Mouse (Mus musculus) testis, postnatal 14 days (tissue): Measurements from ENCODE around the gene Scyl3.

Source experiments
- DNase-seq: peaks from one replicate; pipeline ENCODE4 v3.0.0; 2021; ENCODE audit warnings: low spot score

Scyl3 gene

DNA sequence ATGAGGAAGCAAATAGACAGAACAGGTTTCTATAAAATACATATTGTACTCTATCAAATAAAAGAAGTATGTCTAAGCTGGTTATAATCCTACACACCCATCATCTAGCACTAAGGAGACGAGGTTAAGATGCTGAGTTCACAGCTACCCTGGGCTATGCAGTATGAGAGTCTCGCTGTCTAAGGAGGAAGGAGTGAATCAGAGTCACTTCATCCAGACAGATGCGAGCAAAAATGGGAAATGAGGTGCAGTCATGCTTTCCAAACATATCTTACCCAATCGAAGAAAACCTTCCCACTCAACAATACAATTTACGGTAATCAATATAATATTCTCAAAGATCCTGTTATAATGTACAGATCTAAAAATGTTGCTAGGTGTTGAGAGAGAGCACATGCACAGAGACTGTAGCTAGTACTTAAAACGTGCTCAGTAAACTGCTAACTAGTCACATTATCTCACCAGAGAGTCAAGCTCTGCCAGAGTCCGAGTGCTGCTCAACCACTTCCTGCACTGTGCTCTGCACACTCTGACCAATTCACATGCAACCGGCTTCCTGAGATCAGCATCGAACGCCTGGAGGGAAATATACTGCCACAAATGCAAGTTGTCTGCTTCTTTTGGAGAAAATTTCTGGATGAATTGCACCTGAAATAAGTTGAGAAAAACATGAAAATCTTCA, 35.2 kb downstream of the Scyl3 start:
- DNase-seq, result no peak

DNA sequence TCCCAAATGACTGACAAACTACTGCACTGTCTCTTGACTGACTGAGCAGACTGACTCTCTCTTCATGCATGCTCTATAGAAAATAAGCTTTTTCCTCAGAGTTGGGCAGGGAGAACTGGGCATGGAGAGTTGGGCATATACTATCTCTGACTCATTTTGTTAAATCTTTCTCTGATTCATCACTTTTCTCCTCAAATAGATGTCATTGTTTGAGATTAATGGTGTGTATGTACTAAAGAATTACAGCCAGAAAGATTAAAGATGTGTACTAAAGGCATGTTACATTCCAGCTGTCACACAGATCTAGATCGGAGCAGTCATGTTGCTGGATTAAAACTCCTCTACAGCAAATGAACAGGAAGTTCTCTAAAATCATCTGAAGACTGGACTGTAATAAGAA, 45.6 kb downstream of the Scyl3 start:
- no peak for DNase-seq

DNA sequence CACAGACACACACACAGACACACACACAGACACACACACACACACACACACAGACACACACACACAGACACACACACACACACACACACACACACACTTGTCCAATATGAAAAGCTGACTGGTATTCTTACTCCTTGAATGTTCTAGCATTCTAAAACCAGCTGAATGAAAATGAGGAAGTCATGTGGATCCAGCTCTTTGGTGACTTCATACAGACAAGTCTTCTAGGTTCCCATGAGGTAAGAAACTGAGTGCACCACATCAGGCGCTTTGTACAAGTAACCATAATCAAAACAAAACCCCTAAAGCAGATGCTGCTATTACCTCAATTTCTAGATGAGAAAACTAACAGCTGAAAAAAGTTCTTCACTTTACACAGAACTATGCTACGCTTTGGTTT, 46.2 kb downstream of the Scyl3 start:
- DNase-seq, result no peak

DNA sequence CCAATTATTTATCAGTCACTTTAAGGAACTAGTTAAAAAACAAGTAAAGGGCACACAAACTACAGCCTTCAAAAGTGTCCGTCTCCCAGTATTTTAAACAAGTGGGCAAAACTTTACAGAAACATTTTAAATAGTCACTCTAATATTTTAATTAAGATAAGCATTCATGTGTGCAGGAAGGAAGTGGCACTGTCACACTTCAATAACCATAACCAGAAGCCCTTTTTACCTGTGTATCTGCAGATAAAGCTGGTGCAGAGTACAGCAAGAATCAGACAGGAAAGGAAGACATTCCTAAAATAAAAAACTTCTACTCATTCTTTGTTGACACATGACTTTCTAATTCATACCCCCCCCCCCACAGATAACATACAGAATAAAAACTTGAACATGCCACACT, 47.6 kb downstream of the Scyl3 start:
- no peak for DNase-seq

DNA sequence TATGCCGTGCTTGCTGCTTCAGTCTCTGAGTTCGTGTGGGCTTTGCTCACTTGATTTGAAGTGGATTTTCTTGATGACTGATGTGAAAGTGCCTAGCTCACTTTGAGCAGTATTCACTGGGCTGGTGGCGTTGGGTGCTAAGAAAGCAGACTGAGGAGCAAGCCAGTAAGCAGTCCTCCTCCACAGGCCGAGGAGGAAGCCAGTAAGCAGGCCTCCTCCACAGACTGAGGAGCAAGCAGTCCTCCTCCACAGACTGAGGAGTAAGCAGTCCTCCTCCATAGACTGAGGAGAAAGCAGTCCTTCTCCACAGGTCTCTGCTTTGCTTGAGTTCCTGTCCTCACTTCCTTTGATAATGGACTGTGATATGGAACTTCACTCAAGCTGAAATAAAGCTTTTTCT, 63.5 kb downstream of the Scyl3 start:
- peak; percentile 35 for DNase-seq

DNA sequence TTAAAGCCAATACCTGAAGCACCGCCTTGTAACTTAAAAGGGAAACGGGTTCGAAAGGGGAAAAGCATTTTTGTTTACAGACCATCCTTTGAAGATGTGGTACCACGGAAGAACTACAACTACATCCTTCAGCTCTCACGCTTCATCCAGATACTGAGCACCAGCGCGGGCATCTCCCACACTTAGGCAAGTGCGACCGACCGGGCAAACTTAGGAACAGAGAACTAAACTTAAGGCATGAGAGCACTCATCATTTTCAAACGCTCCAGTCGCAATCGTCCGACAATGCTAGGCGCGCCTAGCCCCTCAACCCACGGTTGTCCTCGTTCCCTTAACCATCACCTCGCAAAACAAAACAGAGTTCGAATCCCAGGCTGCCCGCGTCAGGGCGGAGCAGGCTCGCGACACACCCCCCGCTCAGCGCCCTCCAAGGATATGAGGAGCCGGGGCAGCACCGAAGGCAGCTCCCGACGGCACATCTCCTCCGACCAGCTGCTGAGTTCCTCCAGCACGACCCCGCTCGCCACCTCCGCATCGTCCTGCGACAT, 65.3 kb downstream of the Scyl3 start:
- no peak for DNase-seq

DNA sequence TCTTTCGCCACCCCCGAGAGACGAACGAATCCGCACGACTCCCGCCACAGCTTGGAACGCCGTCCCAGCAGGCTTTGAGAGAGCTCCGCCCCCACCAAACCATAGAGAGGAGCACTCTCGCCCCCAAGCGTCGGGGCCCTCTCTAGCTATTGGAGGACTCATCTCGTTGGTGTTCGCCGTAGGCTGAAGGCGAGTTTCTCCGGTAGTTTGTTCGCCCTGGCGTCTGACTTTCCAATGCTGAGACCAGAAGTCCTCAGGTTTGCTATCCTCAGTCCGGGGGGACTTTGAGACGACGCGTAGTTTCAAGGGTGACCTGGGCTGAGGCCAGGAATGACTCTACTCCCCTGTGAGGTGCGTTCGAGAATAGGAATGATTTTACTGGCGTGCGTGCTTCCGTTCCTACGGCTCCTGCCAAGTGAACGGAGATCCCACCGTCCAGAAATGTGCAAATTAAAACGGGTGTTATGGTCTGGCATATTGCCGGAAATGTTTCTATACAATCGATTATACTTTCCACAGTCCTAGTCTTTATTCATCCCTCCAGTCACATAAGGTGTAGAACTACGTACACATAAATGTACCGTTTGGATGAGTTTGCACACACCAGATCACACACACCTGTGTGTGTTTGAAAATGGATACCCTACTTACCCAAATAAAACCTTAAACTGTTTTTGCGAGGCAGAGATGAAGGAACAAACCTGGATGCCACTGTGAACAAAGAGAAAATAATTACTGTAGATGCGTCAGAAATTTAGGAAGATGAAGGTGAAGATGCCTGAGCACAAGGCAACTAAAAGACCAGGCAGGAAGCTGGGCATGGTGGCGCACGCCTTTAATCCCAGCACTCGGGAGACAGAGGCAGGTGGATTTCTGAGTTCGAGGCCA, 66.1 kb downstream of the Scyl3 start, which contains the start of the genes BC055324 and Mettl18:
Gene BC055324, minus strand, starts transcription at position 76 of the 888 bp plus-strand sequence.
Gene Mettl18, plus strand, starts transcription at position 169 of the 888 bp plus-strand sequence.
- peak; percentile 91 for DNase-seq

DNA sequence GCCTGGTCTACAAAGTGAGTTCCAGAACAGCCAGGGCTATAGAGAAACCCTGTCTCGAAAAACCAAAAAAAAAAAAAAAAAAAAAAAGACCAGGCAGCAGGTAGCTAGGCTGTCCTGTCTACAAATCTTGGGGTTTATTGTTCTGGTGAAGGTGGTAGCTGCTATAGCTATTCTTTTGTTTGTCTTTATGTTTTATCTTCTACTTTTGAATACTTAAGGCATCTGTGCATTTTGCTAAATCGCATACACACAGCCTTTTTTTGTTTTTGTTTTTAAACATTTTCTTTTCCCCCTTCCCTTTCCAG, 66.7 kb downstream of the Scyl3 start:
- DNase-seq, result no peak

DNA sequence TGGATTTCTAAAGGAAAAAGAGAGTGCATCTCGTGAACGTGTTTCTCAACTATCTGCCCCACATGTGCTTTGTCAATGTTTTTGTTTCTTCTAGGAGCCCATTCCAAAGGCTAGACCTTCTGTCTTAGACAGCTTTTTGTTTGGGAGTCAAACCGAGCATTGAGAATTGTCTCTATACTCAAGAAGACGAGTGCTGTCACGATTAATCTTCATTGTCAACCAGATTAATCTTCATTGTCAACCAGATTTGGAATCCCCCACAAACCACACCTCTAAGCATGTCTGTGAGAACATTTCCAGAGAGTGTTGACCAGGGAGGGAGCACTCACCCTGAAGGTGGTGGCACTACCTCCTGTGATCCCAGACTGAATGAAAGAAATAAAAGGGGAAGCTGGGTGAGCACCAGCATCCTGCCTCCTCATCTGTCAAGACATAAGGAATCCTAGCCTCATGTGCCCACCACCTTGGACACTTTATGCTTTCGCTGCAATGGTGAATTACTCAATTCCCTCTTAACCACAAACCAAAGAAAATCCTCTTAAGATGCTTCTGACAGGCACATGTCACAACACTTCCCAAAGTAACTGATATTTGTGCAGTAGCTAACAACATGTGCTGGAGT, 73.0 kb downstream of the Scyl3 start:
- DNase-seq, result no peak

DNA sequence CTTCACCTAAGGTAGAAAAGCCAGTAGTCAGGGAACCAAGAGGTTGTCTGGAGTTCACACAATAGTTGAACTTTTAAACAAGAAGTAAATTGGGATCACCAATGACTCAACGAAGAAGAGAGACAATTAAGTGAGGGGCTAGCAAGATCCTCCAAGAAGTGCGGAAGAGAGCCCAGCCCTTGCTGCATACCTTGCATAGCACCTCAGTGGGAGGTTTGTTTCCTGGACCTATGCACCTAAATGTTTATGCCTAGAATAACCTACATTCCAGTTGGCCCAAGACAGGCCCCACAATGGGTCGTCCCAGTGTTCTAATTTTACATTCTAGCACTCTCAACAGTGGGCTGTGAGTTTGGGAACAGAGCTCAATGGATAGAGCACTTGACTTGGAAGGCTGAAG, 75.4 kb downstream of the Scyl3 start:
- no peak for DNase-seq
